ENCODE assay signal across 9 mouse cellular contexts in the genomic region with DNA sequence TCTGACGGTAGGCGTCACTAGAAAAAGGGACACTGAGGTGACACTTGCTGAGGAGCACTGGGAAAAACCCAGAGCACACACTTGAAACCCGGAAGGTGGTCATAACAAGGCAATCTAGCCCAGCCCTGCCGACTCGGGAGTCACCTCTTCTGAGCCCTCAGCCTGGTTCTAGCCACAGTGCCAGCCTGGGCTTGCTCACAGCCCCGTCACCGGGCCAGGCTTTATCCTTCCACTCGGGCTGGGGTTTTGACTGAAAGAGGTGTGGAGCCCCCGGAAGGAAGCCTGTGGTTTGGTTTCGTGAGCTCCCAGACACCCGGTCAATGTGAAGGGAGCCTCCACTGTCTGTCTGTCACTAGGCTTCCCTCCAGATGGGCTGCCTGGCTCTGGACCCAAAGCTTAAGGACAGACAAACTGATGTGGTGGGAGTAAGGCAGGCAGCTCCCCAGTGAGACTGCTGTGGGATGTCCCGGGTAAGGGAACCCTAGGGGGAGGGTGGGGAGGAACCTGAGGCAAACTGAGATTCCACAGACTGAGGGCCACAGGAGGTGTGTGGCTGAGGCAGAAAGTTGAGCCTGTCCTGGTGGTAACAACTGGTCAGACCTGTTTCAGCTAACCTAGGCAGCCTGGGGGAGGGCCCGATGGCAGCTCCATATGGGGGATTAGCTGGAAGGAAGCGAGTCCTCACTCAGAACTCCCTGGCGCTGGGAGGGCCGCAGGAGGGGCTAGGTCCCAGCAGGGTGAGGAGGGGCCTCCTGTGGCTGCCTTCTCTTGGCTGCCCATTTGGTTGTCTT. TPM values are rescaled to one million over a fixed set of nuclear protein-coding genes. Genes with fewer than 3 reads are reported as not detected.
DNase-seq lines count a peak whose midpoint lies in the region; ATAC-seq and TF ChIP-seq lines count a peak whose summit lies in the region.
"Had no signal": no experiment of that assay in that cellular context is flagged by ENCODE, and none has a peak within 500 bp of the region (broad histone marks: within the 10 kb centered on the region; RNA-seq: fewer than 3 reads in every experiment).

No protein-coding gene starts in this region.

- ATAC-seq in forebrain, embryonic 11.5 days (replicated peaks; ENCODE audit: low FRiP score) = no peak
- no peak for ATAC-seq in forebrain, embryonic 12.5 days (ENCODE audit: low FRiP score)

- no peaks in the 10 kb centered on the region for H3K36me3 ChIP-seq in forebrain, embryonic 11.5 days (ENCODE audit: control insufficient read depth, insufficient read depth, low read length)
- no peaks in the 10 kb centered on the region for H3K36me3 ChIP-seq in forebrain, embryonic 12.5 days (replicated peaks)
- H3K36me3 ChIP-seq in E14TG2a.4 (ENCODE audit: insufficient read depth, low read length) = peaks cover 48% of the 10 kb centered on the region
- H3K36me3 ChIP-seq in kidney, adult 2 months (ENCODE audit: control insufficient read depth, insufficient read depth, low read length) = no peaks in the 10 kb centered on the region

- peak; percentile 50 for DNase-seq in forebrain, embryonic 11.5 days (ENCODE audit: low spot score)
- no peak for DNase-seq in kidney, adult 2 months
- peak; percentile 43 to 63 for DNase-seq in lung, postnatal 4 days
- DNase-seq in gastrocnemius, adult 8-10 months (ENCODE audit: low spot score in 2 of 2) = no peak
- no peak for DNase-seq in right cerebral cortex, adult 2 months (ENCODE audit: low spot score in 2 of 2)
- no peak for DNase-seq in adrenal gland, adult 8-10 months

- TF ChIP-seq CTCF in E14TG2a.4 (conservative IDR thresholded peaks at IDR 0.05; ENCODE audit: low read length) = no peak
- TF ChIP-seq CTCF in kidney, adult 2 months (conservative IDR thresholded peaks at IDR 0.05; ENCODE audit: insufficient read depth, insufficient read length, low read depth, low read length) = no peak

- H3K4me2 ChIP-seq in forebrain, embryonic 11.5 days (ENCODE audit: low read depth, low read length, severe bottlenecking) = no peak overlapping the region
- H3K4me2 ChIP-seq in forebrain, embryonic 12.5 days = no peak overlapping the region

- WGBS in forebrain, embryonic 11.5 days = 10% methylated on average over 16 of the region's 16 CpGs
- 13% methylated on average over 16 of the region's 16 CpGs for WGBS in forebrain, embryonic 12.5 days
- WGBS in kidney, adult 2 months = 24% methylated on average over 16 of the region's 16 CpGs

- peaks cover 34% of the 10 kb centered on the region for H3K4me1 ChIP-seq in forebrain, embryonic 11.5 days (replicated peaks; ENCODE audit: control insufficient read depth, insufficient read depth, low read length)
- H3K4me1 ChIP-seq in forebrain, embryonic 12.5 days = peaks cover 63% of the 10 kb centered on the region
- peaks cover 83% of the 10 kb centered on the region for H3K4me1 ChIP-seq in E14TG2a.4 (replicated peaks; ENCODE audit: low read depth, low read length)
- H3K4me1 ChIP-seq in kidney, adult 2 months (ENCODE audit: control insufficient read depth, insufficient read depth, low read length) = peaks cover 66% of the 10 kb centered on the region

- H3K9me3 ChIP-seq in forebrain, embryonic 11.5 days (ENCODE audit: control insufficient read depth, low read length) = no peaks in the 10 kb centered on the region
- H3K9me3 ChIP-seq in forebrain, embryonic 12.5 days = no peaks in the 10 kb centered on the region
- no peaks in the 10 kb centered on the region for H3K9me3 ChIP-seq in E14TG2a.4 (ENCODE audit: low read length)

- H3K9ac ChIP-seq in forebrain, embryonic 11.5 days (ENCODE audit: low read length) = no peak overlapping the region
- no peak overlapping the region for H3K9ac ChIP-seq in forebrain, embryonic 12.5 days

- no peak overlapping the region for H3K27ac ChIP-seq in forebrain, embryonic 11.5 days (ENCODE audit: low read depth, low read length)
- H3K27ac ChIP-seq in forebrain, embryonic 12.5 days = no peak overlapping the region
- peak overlapping the region; percentile 5; the same call in 1 of the 2 replicates for H3K27ac ChIP-seq in kidney, adult 2 months (ENCODE audit: insufficient read depth, low read depth, low read length)

- peaks cover 4% of the 10 kb centered on the region; the same call in 1 of the 2 replicates for H3K27me3 ChIP-seq in forebrain, embryonic 11.5 days (ENCODE audit: control insufficient read depth, insufficient read depth, low read length)
- H3K27me3 ChIP-seq in forebrain, embryonic 12.5 days = peaks cover 52% of the 10 kb centered on the region
- H3K27me3 ChIP-seq in E14TG2a.4 (ENCODE audit: insufficient read depth, low read length) = no peaks in the 10 kb centered on the region
- no peaks in the 10 kb centered on the region for H3K27me3 ChIP-seq in kidney, adult 2 months (replicated peaks; ENCODE audit: control insufficient read depth, insufficient read depth, low read length)

- no peak overlapping the region for H3K4me3 ChIP-seq in forebrain, embryonic 11.5 days (ENCODE audit: low read depth, low read length)
- no peak overlapping the region; the same call in 1 of the 2 replicates for H3K4me3 ChIP-seq in forebrain, embryonic 12.5 days (replicated peaks)
- peak overlapping the region; percentile 59 for H3K4me3 ChIP-seq in E14TG2a.4 (replicated peaks; ENCODE audit: low read length)
- no peak overlapping the region for H3K4me3 ChIP-seq in kidney, adult 2 months (ENCODE audit: insufficient read depth, low read depth, low read length)

- TF ChIP-seq POLR2A in kidney, adult 2 months (IDR thresholded peaks at IDR 0.05; ENCODE audit: low read depth, low read length) = no peak

RNA-seq across cellular contexts. Expression of a gene that starts 10.6 kb away (rescaled TPM):
- 34.3 and 35.2 TPM in 2 replicates for polyA plus RNA-seq in forebrain, embryonic 11.5 days (2014; fragmentation: Nextera tagmentation; extraction: Ambion mirVana)
- 31.3 and 32.2 TPM in 2 replicates for polyA plus RNA-seq in forebrain, embryonic 12.5 days (2016; fragmentation: Nextera tagmentation; extraction: Ambion mirVana)
- polyA plus RNA-seq in kidney, adult 2 months (2012; rRNA removed) = 229 and 239 TPM in 2 replicates
- total RNA-seq in gastrocnemius, adult 8-10 months (2022) = 1 to 10 TPM; 1.3 to 2.0 (median 1.5) TPM
- 10 to 100 TPM; 21.0 to 25.6 (median 22.2) TPM for total RNA-seq in adrenal gland, adult 8-10 months (2022)

RNA-seq across cellular contexts. Expression of a gene that starts 13.5 kb away (rescaled TPM):
- polyA plus RNA-seq in forebrain, embryonic 11.5 days (2014; fragmentation: Nextera tagmentation; extraction: Ambion mirVana) = 8.8 and 9.2 TPM in 2 replicates
- 7.9 and 8.4 TPM in 2 replicates for polyA plus RNA-seq in forebrain, embryonic 12.5 days (2016; fragmentation: Nextera tagmentation; extraction: Ambion mirVana)
- 13.0 and 14.8 TPM in 2 replicates for polyA plus RNA-seq in kidney, adult 2 months (2012; rRNA removed)
- 1 to 10 TPM; 4.3 to 7.2 (median 6.3) TPM for total RNA-seq in gastrocnemius, adult 8-10 months (2022)
- total RNA-seq in adrenal gland, adult 8-10 months (2022) = 10 to 100 TPM; 24.8 to 34.0 (median 27.3) TPM

RNA-seq across cellular contexts. Expression of a gene that starts 13.9 kb away (rescaled TPM):
- 13.8 and 16.0 TPM in 2 replicates for polyA plus RNA-seq in forebrain, embryonic 11.5 days (2014; fragmentation: Nextera tagmentation; extraction: Ambion mirVana)
- 16.0 and 16.6 TPM in 2 replicates for polyA plus RNA-seq in forebrain, embryonic 12.5 days (2016; fragmentation: Nextera tagmentation; extraction: Ambion mirVana)
- polyA plus RNA-seq in kidney, adult 2 months (2012; rRNA removed) = 32.4 and 35.3 TPM in 2 replicates
- total RNA-seq in gastrocnemius, adult 8-10 months (2022) = 10 to 100 TPM; 13.3 to 16.6 (median 15.8) TPM
- total RNA-seq in adrenal gland, adult 8-10 months (2022) = 10 to 100 TPM; 29.0 to 32.1 (median 30.3) TPM

RNA-seq across cellular contexts. Expression of a gene that starts 40.0 kb away (rescaled TPM):
- polyA plus RNA-seq in forebrain, embryonic 11.5 days (2014; fragmentation: Nextera tagmentation; extraction: Ambion mirVana) = not detected in 2 replicates
- 0.19 TPM in 1 of 2 replicates, not detected in the other for polyA plus RNA-seq in forebrain, embryonic 12.5 days (2016; fragmentation: Nextera tagmentation; extraction: Ambion mirVana)
- polyA plus RNA-seq in kidney, adult 2 months (2012; rRNA removed) = 0.29 and 1.2 TPM in 2 replicates
- under 1 TPM in 1 of 4 experiments, not detected in 3; 0.07 TPM for total RNA-seq in gastrocnemius, adult 8-10 months (2022)
- 1 to 10 TPM in 3 of 4 experiments, under 1 TPM in 1; 0.95 to 1.9 (median 1.4) TPM for total RNA-seq in adrenal gland, adult 8-10 months (2022)
- polyA plus RNA-seq: C2C12 had no signal

Comparison
In these comparisons a context has a peak if more than half of its experiments do, and no peak if none do; other contexts are left out.
1. DNase-seq: peak in forebrain, embryonic 11.5 days (single experiment) and lung, postnatal 4 days (2 of 2); none in kidney, adult 2 months (single experiment), gastrocnemius, adult 8-10 months (0 of 2), right cerebral cortex, adult 2 months (0 of 2) and adrenal gland, adult 8-10 months (single experiment).